Mouse (Mus musculus) splenic B cell, adult 2 months (primary cell): ENCODE data around the gene Carmil1.

ENCODE experiments used
- DNase-seq: peaks from one replicate; pipeline ENCODE4 v3.0.0-alpha.2; 2011; ENCODE audit warnings: low read depth, low spot score
- H3K27me3 ChIP-seq: 2 replicates; pipeline ENCODE4 v1.6.1; 2012; ENCODE audit warnings: mild to moderate bottlenecking, low read length, moderate library complexity, mixed read lengths; ENCODE audit not compliant: control insufficient read depth, poor library complexity, insufficient read depth, severe bottlenecking
- H3K36me3 ChIP-seq: 2 replicates; pipeline ENCODE4 v1.6.1; 2012; ENCODE audit warnings: mild to moderate bottlenecking, low read length, moderate library complexity, mixed read lengths; ENCODE audit not compliant: control insufficient read depth, poor library complexity, insufficient read depth, severe bottlenecking

The Carmil1 gene

DNA sequence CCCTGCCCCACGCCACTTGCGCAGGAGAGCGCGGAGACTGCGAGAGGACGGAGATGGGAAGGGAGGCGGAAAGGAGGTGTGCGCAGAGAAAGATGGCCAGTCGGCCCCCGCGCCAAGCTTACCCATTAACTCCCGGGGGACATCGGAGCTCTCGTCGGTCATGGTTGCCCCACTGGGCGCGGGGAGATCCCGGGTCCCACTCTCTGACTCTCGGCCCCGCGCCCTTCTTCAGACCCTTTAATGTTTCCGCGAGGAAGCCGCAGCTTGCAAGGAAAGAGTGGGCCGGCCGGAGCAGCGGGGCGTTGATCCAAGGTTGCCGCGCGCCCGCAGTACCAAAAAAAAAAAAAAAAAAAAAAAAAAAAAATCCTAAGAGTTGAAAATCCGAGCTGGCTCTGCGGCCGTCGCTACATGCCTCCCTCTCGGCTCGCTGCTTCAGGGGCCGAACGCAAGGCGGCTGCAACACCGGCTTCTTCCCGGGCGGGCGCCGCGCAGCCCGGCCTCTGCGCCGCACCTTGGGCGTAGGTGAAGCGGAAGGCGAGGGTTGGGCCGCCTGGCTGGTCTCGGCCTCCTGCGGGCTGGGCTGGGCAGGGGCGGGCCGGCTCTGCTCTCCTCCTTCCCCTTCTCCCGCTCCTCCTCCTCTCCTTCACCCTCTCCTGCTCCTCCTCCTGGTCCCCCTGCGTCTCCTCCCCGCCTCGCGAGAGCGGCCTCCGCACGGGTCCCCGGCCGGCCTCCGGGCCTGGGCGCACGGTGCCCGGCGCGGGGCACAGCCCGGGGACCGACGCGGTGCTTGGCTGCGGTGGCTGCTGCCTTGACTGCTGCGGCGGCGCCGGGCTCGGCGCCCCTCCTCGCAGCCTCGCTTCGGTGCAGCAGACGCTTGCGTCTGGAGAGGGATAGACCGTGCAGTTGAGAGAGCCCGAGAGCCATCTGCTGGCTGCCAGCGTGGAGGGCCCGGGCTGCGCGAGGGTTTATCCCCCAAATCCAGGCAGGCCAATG is at the start of gene Carmil1:
Gene Carmil1 (minus strand): TSS at position 357 of the 993 bp plus-strand sequence.
- Histone ChIP-seq H3K27me3 (no peaks in the 10 kb centered on the region), H3K36me3 (no peaks in the 10 kb centered on the region)
- peak; percentile 83 for DNase-seq

DNA sequence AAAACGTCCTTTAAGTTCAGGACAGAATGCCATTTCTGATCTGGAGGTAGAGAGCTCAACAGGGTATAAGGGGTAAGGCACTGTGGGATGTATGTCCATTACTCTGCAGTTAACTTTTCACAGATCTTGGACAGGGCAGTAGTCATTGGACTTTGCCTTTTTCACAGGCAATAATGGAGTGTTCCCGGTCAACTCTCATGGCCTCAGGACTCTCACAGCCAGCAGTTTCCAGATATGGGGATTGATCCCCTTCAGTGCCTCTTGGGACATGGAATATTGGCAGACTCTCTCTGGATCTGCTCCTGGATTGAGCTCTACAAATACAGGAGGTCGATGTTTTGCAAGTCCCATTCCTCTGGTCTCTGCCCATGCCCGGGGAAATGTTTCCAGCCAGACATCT is 49.5 kb upstream of the Carmil1 start:
- H3K27me3 ChIP-seq = no peaks in the 10 kb centered on the region
- DNase-seq = no peak
- H3K36me3 ChIP-seq = no peaks in the 10 kb centered on the region

DNA sequence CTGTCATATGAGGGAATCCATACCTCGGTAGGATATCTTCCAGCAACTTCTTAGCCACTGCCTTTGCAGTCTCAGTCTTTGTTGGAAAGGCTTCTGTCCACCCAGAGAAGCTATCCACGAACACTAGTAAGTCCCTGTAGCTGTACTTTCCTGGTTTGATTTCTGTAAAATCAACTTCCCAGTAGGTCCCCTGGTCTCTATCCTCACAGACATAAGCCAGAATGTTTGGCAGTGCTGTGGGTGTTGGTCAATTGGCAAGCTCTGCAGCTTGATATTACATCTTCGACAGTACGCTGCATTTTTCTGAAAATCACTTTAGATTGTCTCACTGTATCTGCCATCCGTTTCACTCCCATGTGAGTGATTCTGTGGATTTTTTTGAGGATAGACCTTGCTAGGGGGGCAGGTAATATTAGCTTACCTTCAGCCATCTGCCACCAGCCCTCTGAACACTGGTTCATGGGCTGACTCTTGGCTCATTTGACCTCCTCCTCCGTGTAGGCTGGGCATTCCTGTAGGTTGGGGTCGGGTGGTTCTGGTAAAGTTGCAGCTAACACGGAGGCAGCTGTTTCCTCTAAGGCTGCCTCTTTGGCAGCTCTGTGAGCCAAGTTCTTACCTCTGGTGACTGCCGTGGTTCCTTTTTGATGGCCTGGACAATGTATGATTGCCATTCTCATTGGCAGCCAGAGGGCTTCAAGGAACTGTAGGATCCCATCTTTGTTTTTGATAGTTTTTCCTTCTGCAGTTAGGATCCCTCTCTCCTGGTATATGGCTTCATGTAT is 47.6 kb upstream of the Carmil1 start:
- no peak for DNase-seq
- Histone ChIP-seq H3K27me3 (no peaks in the 10 kb centered on the region), H3K36me3 (no peaks in the 10 kb centered on the region)

DNA sequence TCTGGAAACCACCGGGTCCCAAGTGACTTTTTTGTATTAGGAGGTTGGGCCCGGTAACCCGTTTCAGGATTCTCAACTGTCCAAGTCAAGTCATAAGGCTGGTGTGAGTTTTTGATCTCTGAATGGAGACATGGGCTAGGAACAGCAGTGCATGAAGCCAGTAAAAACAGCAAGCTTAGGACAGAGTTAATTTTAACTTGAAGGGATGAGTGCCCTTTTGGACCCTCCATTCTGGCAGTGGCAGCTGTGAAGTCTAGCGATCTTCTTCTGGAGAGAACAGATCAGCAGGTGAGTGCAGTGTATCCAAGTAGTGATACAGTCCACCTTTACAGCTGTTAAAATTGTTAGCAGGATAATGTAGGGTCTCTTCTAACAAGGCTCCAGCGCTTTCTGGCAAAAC is 46.6 kb upstream of the Carmil1 start, which contains the start of gene Cmah:
Gene Cmah (plus strand): TSS at position 204 of the 400 bp plus-strand sequence.
- Histone ChIP-seq H3K36me3 (no peaks in the 10 kb centered on the region), H3K27me3 (no peaks in the 10 kb centered on the region)
- DNase-seq = no peak

DNA sequence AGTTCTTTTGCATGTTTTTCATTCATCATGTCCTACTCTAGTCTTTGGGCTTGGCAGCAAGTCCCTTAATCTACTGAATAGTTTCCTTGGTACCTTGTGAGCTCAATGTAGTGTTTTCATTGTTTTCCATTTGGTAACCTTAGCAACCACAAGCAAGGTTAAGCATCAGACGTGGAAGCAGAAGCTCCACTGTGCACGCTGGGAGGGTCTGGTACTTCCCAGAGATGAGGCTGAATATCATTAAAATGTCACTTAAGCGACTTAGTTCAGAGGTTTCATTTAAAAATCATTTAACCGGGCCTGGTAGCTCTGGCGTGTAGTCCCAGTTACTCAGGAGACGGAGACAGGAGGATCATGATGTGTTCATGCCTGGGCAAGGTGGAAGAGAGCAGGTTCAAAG is 40.7 kb upstream of the Carmil1 start:
- DNase-seq = no peak
- H3K36me3 ChIP-seq = no peaks in the 10 kb centered on the region
- no peaks in the 10 kb centered on the region for H3K27me3 ChIP-seq

DNA sequence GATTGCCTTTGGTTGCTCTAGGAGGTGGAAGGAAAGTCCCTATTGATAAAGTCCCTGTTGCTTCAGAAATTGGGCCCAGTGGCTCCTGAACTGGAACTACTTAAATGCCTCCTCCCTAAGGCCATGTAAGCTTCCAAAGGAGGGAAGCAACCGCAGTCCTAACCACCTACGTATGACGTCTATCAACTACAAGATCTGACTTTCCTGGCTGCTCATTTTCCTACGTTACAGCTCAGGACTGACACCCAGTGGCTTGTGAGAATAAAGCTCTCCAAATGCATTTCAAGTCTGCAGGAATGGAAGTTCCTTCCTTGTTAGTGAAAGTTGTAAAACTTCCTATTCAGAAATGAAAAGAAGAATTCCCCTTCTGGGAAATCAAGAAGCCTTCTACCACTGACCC is 38.0 kb upstream of the Carmil1 start:
- DNase-seq = peak; percentile 58
- no peaks in the 10 kb centered on the region for H3K27me3 ChIP-seq
- H3K36me3 ChIP-seq = no peaks in the 10 kb centered on the region

DNA sequence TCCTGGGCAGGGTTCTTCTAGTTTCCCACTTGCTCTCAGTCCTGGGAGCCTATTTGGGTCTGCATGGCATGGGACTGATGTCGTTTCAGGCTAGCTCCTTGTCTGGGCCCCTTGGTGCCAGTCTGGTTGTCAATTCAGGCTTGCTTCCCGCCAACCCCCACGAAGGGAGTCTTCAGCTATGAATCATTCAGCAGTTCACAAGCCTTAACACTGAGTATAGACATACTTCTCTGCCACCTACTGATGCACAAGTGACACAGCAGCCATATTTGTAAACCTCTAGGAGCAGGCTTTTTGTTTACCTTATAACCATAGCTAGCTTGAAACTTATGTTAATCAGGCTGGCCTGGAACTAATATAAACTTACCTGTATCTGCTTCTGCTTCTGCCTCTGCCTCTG is 36.0 kb upstream of the Carmil1 start:
- no peaks in the 10 kb centered on the region for H3K27me3 ChIP-seq
- DNase-seq = no peak

DNA sequence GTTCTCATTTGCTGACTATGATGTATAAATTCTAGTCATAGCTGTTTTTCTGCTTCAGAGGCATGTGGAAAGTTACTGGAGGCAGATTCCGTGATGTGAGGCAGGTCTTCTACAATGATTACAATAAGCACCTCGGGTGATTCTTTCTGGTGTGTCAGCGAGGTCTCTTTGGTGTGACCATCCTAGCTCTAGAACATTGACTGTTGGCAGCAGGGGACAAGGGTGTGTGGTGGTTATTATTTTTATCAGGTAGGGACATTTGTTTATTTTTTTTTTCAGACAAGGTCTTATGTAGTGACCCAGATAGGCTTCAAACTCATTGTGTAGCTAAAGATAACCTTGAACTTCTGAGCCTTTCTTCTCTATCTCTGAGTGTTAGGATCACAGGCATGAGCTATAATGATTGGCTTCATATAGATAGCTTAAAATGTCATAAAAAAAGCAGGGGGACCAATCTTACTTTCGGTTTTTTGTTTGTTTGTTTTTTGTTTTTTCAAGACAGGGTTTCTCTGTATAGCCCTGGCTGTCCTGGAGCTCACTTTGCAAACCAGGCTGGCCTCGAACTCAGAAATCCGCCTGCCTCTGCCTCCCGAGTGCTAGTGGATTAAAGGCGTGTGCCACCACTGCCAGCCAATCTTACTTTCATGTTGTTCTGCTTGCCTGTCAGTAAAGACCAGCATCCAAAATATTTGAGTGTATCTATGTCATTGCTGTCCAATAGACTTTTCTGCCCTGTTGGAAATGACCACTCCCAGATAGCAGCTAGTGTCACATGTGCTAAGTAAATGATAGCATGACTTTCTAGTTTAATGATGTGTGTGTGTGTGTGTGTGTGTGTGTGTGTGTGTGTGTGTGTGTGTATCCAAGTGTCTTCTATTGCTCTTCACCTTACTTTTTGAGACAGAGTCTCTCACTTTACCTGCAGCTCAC is 30.7 kb upstream of the Carmil1 start:
- Histone ChIP-seq H3K36me3 (no peaks in the 10 kb centered on the region), H3K27me3 (no peaks in the 10 kb centered on the region)
- no peak for DNase-seq

More for the DNA sequence above, 36.0 kb upstream of the Carmil1 start:
- no peaks in the 10 kb centered on the region for H3K36me3 ChIP-seq

DNA sequence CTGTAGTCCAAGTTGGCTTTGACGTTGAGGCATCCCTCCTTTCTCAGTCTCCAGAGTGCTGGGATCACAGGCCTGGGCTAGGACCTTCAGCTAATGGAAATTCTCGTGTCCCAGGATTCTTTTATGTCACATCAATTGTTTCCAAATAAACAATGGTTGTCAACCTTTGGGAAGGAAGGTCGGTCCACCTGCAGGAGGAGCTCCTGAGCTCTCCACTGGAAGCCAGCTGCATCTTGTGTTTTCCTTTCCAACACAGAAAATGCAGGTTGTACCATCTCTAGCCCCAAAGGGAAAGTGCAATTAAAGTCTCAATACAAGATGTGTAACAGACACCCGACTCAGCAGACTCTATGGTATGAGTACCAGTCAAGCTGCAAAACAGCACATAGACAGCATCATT is 25.7 kb upstream of the Carmil1 start:
- H3K27me3 ChIP-seq = no peaks in the 10 kb centered on the region
- H3K36me3 ChIP-seq = no peaks in the 10 kb centered on the region
- DNase-seq = peak; percentile 30

DNA sequence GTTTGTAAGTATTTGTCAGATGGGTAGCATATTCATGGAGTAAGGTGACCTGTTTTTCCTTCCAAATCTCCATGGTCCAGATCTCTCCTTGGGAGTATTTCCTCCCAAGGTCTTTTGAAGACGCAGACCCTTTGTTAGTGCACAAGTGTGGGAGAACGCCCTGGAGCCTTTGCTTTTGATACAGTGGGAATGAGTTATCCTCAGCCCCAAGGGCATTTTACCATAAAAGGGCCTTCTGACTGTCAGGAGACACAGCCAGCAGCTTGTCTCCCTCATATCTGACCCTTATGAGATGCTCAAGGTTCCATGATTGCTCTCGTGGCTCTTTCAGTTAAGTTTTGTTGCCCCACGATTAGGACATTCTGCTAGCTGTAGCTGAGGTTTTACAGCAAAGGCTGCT is 24.9 kb upstream of the Carmil1 start:
- DNase-seq = no peak
- no peaks in the 10 kb centered on the region for H3K27me3 ChIP-seq
- H3K36me3 ChIP-seq = no peaks in the 10 kb centered on the region

DNA sequence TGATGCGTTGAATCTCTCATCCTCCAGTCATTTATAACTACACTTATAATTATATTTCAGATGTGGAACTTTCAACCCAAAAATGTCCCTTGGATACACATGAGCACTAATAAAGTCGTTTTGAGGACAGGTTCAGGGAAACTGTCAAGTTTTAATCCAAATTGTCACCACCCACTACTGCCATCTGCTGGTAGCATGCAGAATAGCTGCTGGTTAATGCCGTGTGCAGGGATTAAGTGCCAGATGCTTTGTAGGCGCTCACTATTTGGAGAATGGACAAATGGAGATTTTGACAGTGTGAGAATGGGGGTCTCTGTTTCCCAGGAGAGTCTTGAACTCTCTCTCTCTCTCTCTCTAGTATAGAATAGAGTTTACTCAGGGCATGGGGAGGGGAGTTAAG is 16.7 kb upstream of the Carmil1 start:
- H3K27me3 ChIP-seq = no peaks in the 10 kb centered on the region
- peak; percentile 80 for DNase-seq
- no peaks in the 10 kb centered on the region for H3K36me3 ChIP-seq

DNA sequence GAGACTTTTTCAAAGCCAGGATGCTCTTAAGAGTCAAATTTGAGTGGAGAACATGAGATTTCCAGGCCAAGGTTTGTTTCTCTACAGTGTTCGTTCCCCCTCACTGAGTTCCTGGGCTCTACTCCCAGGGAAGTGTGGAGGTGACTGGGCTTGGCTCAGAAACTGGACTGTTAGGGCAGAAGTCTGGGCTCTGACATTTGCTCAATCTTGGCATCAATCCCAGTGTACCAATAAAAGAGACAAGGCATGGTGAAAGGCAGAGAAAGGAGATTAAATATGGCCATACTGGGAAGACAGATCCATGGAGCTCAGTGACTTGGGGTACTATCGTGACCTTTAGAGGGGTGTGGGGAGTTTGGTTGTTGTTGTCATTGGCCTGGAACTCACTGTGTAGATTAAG is 6.8 kb upstream of the Carmil1 start:
- no peak for DNase-seq
- no peaks in the 10 kb centered on the region for H3K27me3 ChIP-seq
- H3K36me3 ChIP-seq = no peaks in the 10 kb centered on the region

DNA sequence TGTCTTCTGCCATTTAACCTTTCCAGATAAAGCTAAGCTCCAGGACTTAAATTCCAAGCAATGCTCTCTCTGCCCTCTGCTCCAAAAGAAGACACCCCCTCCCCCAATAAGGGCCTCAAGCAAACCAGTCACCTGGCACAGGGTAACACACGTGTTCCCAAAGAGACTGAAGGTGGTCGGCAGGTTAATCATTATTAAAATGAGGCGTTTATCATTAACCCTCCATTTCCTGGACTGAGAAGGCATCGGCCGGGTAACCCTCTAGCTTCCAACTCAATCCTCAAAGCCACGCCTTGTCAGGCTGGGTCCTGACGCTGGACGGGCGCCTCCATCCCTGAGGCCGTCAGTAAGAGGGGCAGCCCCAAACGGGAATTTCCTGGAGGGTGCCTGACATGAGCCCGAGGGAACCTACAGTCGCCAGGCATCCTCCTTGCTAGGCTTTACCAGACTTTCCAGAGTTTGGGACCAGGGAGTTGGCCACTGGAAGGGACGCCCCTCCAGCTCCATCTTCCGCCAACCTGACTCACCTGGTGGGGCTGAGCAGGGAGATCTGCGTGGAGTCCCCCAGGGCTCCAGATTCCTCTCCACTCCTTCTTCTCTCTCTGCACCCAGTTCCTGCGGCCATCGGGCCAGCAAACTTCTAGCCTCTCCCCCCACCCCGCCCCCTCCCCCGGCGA is 695 bp downstream of the Carmil1 start:
- no peaks in the 10 kb centered on the region for H3K27me3 ChIP-seq
- DNase-seq = no peak
- no peaks in the 10 kb centered on the region for H3K36me3 ChIP-seq

DNA sequence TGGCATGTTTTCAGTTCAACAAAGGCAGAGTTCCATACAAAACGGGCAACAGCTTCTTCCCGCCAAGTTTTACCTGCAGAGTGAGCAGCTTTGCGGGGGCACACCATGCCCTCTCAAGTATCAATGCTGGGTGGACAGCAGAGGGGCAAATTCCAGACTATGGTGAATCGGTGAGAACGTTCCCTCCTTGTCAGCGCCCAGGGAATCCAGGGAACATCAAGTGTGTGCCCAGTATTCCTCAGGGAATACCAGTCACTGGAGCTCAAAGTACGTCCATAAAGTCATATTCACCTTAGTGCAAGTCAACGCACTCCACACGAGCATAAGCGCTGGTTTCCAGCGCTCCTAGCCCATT is 1.2 kb downstream of the Carmil1 start:
- no peak for DNase-seq
- no peaks in the 10 kb centered on the region for H3K36me3 ChIP-seq
- H3K27me3 ChIP-seq = no peaks in the 10 kb centered on the region
